Mouse (Mus musculus): ENCODE results near the gene Mup5. TPM values are rescaled to one million over a fixed set of nuclear protein-coding genes. Genes with fewer than 3 reads are reported as not detected.
A peak's percentile ranks its signal among the peaks of the same experiment; 100 is the strongest.
"Not testable (repeated sequence)": the region's sequence is repeated elsewhere in the genome, so short reads cannot be mapped to it uniquely, and the experiment has no call there.

The Mup5 gene
- polyA plus RNA-seq, 1 experiment from 2014 or later = not detected

GRCm38 (mm10) chr4:61813435-61813834, 21.6 kb downstream of the Mup5 start:
- H3K4me2 ChIP-seq (replicated peaks) = no peak overlapping the region
- no peaks in the 10 kb centered on the region for H3K27me3 ChIP-seq (ENCODE audit: control insufficient read depth, insufficient read depth, low read length)
- H3K4me1 ChIP-seq (replicated peaks; ENCODE audit: control insufficient read depth, insufficient read depth, low read length) = no peaks in the 10 kb centered on the region
- H3K9me3 ChIP-seq (ENCODE audit: control insufficient read depth, low read length) = no peaks in the 10 kb centered on the region
- no peak for ATAC-seq (ENCODE audit: low FRiP score)
- H3K4me3 ChIP-seq (replicated peaks; ENCODE audit: low read length) = no peak overlapping the region
- DNase-seq (ENCODE audit: low spot score) = no peak
- no peaks in the 10 kb centered on the region for H3K36me3 ChIP-seq (replicated peaks; ENCODE audit: control insufficient read depth, insufficient read depth)
- H3K27ac ChIP-seq = no peak overlapping the region
- H3K9ac ChIP-seq = no peak overlapping the region

- not testable (repeated sequence) for H3K4me2 ChIP-seq (replicated peaks); H3K27ac ChIP-seq; H3K36me3 ChIP-seq (replicated peaks; ENCODE audit: control insufficient read depth, insufficient read depth); H3K4me3 ChIP-seq (replicated peaks; ENCODE audit: low read length); H3K9me3 ChIP-seq (ENCODE audit: control insufficient read depth, low read length); H3K9ac ChIP-seq; H3K4me1 ChIP-seq (replicated peaks; ENCODE audit: control insufficient read depth, insufficient read depth, low read length); H3K27me3 ChIP-seq (ENCODE audit: control insufficient read depth, insufficient read depth, low read length)
- DNase-seq (ENCODE audit: low spot score) = peak; percentile 74
- WGBS = 14% methylated on average over 2 of the region's 2 CpGs
- 0 out of 2 replicates have a peak, but pooled peaks have one; percentile 77 for ATAC-seq (ENCODE audit: low FRiP score)
These were observed 23.8 kb downstream of the Mup5 start for GRCm38 (mm10) chr4:61811193-61811592.

GRCm38 (mm10) chr4:61808926-61809325, 26.1 kb downstream of the Mup5 start:
- H3K27ac ChIP-seq; DNase-seq (ENCODE audit: low spot score); H3K4me1 ChIP-seq (replicated peaks; ENCODE audit: control insufficient read depth, insufficient read depth, low read length); ATAC-seq (ENCODE audit: low FRiP score); H3K9ac ChIP-seq; H3K9me3 ChIP-seq (ENCODE audit: control insufficient read depth, low read length); H3K4me3 ChIP-seq (replicated peaks; ENCODE audit: low read length); H3K36me3 ChIP-seq (replicated peaks; ENCODE audit: control insufficient read depth, insufficient read depth); H3K27me3 ChIP-seq (ENCODE audit: control insufficient read depth, insufficient read depth, low read length); H3K4me2 ChIP-seq (replicated peaks): not testable (repeated sequence)
- WGBS = 90% methylated on average over 3 of the region's 3 CpGs

- not testable (repeated sequence) for H3K36me3 ChIP-seq (replicated peaks; ENCODE audit: control insufficient read depth, insufficient read depth); H3K4me1 ChIP-seq (replicated peaks; ENCODE audit: control insufficient read depth, insufficient read depth, low read length); ATAC-seq (ENCODE audit: low FRiP score); H3K27ac ChIP-seq; H3K4me3 ChIP-seq (replicated peaks; ENCODE audit: low read length); H3K9me3 ChIP-seq (ENCODE audit: control insufficient read depth, low read length); H3K4me2 ChIP-seq (replicated peaks); H3K27me3 ChIP-seq (ENCODE audit: control insufficient read depth, insufficient read depth, low read length); H3K9ac ChIP-seq; DNase-seq (ENCODE audit: low spot score)
- 100% methylated on average over 1 of the region's 1 CpGs for WGBS
These were observed 45.3 kb downstream of the Mup5 start for GRCm38 (mm10) chr4:61789699-61790098.

GRCm38 (mm10) chr4:61784231-61784630, 50.8 kb downstream of the Mup5 start:
- DNase-seq (ENCODE audit: low spot score); ATAC-seq (ENCODE audit: low FRiP score); H3K27ac ChIP-seq; H3K9ac ChIP-seq; H3K4me1 ChIP-seq (replicated peaks; ENCODE audit: control insufficient read depth, insufficient read depth, low read length); H3K4me3 ChIP-seq (replicated peaks; ENCODE audit: low read length); H3K4me2 ChIP-seq (replicated peaks); H3K36me3 ChIP-seq (replicated peaks; ENCODE audit: control insufficient read depth, insufficient read depth); H3K9me3 ChIP-seq (ENCODE audit: control insufficient read depth, low read length); H3K27me3 ChIP-seq (ENCODE audit: control insufficient read depth, insufficient read depth, low read length): not testable (repeated sequence)
- WGBS = 86% methylated on average over 1 of the region's 1 CpGs

- not testable (repeated sequence) for ATAC-seq (ENCODE audit: low FRiP score); H3K4me1 ChIP-seq (replicated peaks; ENCODE audit: control insufficient read depth, insufficient read depth, low read length); H3K9me3 ChIP-seq (ENCODE audit: control insufficient read depth, low read length); H3K4me3 ChIP-seq (replicated peaks; ENCODE audit: low read length); H3K36me3 ChIP-seq (replicated peaks; ENCODE audit: control insufficient read depth, insufficient read depth); H3K27me3 ChIP-seq (ENCODE audit: control insufficient read depth, insufficient read depth, low read length); H3K27ac ChIP-seq; H3K4me2 ChIP-seq (replicated peaks); DNase-seq (ENCODE audit: low spot score); H3K9ac ChIP-seq
- whole genome bisulfite sequencing = 78% methylated on average over 1 of the region's 5 CpGs
These were observed 52.9 kb downstream of the Mup5 start, which contains the start of gene Mup19 for GRCm38 (mm10) chr4:61782169-61782568. TSS of gene Mup19 (minus strand) at chr4:61782269.

Other genes with a start within 250 kb of the Mup5 start
- gene Mup17, start 239.4 kb downstream of the Mup5 start, polyA plus RNA-seq (2014; fragmentation: Nextera tagmentation; extraction: Ambion mirVana) = not detected in 2 replicates
- gene Mup18, start 161.1 kb downstream of the Mup5 start, polyA plus RNA-seq (2014; fragmentation: Nextera tagmentation; extraction: Ambion mirVana) = not detected in 2 replicates
- gene Mup19, start 53.0 kb downstream of the Mup5 start, polyA plus RNA-seq (2014; fragmentation: Nextera tagmentation; extraction: Ambion mirVana) = not detected in 2 replicates
- not detected in 2 replicates for gene Mup20, start 218.9 kb upstream of the Mup5 start, polyA plus RNA-seq (2014; fragmentation: Nextera tagmentation; extraction: Ambion mirVana)

All from hindbrain, embryonic 14.5 days (tissue).